Mouse (Mus musculus) hindbrain, embryonic 14.5 days (tissue): ENCODE measurements around the gene Slc27a3. TPM values are rescaled to one million over a fixed set of nuclear protein-coding genes. Genes with fewer than 3 reads are reported as not detected.

Source experiments
- ATAC-seq: fragments of 200-750 bp; cut with Nextera tagmentation; 2 replicates; pipeline ENCODE4 v1.8.0; 2017; ENCODE audit warnings: moderate number of reproducible peaks, mild to moderate bottlenecking, moderate TSS enrichment, moderate library complexity; ENCODE audit not compliant: low FRiP score
- DNase-seq: peaks from one replicate; pipeline ENCODE4 v3.0.0-alpha.2; 2015; ENCODE audit warnings: low spot score
- H3K27ac ChIP-seq: fragments of 300-500 bp; sonication (generic); 2 replicates; pipeline ENCODE4 v1.5.1; 2014; ENCODE audit warnings: mild to moderate bottlenecking, moderate library complexity
- H3K27me3 ChIP-seq: fragments of 300-500 bp; sonication (generic); 2 replicates; pipeline ENCODE4 v1.6.1; 2014; ENCODE audit warnings: mild to moderate bottlenecking, low read length, mixed read lengths; ENCODE audit not compliant: control insufficient read depth, insufficient read depth
- H3K36me3 ChIP-seq: fragments of 300-500 bp; sonication (generic); replicated peaks from 2 replicates; pipeline ENCODE4 v1.6.1; 2014; ENCODE audit not compliant: control insufficient read depth, insufficient read depth
- H3K4me1 ChIP-seq: fragments of 300-500 bp; sonication (generic); replicated peaks from 2 replicates; pipeline ENCODE4 v1.6.1; 2014; ENCODE audit warnings: antibody characterized with exemption, low read length, mixed read lengths; ENCODE audit not compliant: control insufficient read depth, insufficient read depth
- H3K4me2 ChIP-seq: fragments of 300-500 bp; sonication (generic); replicated peaks from 2 replicates; pipeline ENCODE4 v1.6.1; 2014; ENCODE audit warnings: mild to moderate bottlenecking, moderate library complexity
- H3K4me3 ChIP-seq: fragments of 300-500 bp; sonication (generic); replicated peaks from 2 replicates; pipeline ENCODE4 v1.5.1; 2014; ENCODE audit warnings: mild to moderate bottlenecking, low read length
- H3K9ac ChIP-seq: fragments of 300-500 bp; sonication (generic); 2 replicates; pipeline ENCODE4 v1.6.1; 2014
- H3K9me3 ChIP-seq: fragments of 300-500 bp; sonication (generic); 2 replicates; pipeline ENCODE4 v1.6.1; 2016; ENCODE audit warnings: low read length; ENCODE audit not compliant: control insufficient read depth
- WGBS: fragments of 180-500 bp; shearing (Covaris S2); extraction: QIAGEN DNeasy Blood & Tissue Kit; methylation state at CpG from one replicate; pipeline ENCODE4 v1.1.7; 2014; 5-methylcytosine and 5-hydroxymethylcytosine counted together
- polyA plus RNA-seq: library from polyadenylated mRNA; unstranded; fragments of >200 nt; fragmentation: Nextera tagmentation; extraction: Ambion mirVana; gene quantifications from 2 replicates; pipeline ENCODE4 v1.2.1, GENCODE M21; 2014

The Slc27a3 gene
- polyA plus RNA-seq, 1 experiment from 2014 or later: 24.1 TPM

DNA sequence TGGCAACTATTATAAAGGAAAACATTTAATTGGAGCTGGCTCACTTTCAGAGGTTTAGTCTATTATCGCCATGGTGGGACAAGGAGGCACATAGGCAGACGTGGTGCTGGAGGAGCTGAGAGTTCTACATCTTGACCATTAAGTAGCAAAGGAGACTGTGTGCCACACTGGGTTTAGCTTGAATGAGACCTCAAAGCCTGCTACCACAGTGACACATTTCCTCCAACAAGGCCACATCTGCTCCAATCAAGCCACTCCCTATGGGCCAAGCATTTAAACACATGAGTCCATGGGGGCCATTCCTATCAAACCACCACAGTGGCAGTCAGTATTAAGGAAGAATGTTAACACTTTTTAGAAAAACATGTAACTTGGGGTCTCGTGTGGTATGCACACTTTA, 51.5 kb downstream of the Slc27a3 start:
- no peak for ATAC-seq
- Histone ChIP-seq H3K27ac (no peak overlapping the region), H3K4me1 (no peaks in the 10 kb centered on the region), H3K36me3 (peaks cover 11% of the 10 kb centered on the region), H3K9ac (no peak overlapping the region), H3K27me3 (no peaks in the 10 kb centered on the region), H3K4me3 (no peak overlapping the region), H3K4me2 (no peak overlapping the region), H3K9me3 (no peaks in the 10 kb centered on the region)
- DNase-seq: no peak
- 57% methylated on average over 3 of the region's 3 CpGs for WGBS

DNA sequence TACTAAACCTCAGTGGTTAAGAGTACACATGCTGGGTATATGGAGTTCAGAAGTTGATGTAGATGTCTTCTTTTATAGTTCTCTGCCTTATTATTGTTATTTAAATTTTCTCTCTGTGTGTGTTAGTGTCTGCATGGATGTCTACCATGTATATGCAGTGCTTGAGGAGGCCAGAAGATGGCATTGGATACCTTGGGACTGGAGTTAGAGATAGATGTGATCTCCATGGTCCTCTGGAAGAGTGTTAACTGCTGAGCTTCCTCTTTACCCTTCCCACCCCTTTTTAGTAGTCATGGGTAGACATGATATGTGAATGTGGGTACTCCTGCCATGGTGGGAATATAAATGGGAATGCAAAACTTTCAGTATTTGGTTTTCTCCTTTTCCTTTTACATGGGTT, 54.2 kb downstream of the Slc27a3 start:
- Histone ChIP-seq H3K27ac (no peak overlapping the region), H3K4me3 (no peak overlapping the region), H3K4me2 (no peak overlapping the region), H3K9me3 (no peaks in the 10 kb centered on the region), H3K9ac (no peak overlapping the region), H3K36me3 (no peaks in the 10 kb centered on the region), H3K27me3 (no peaks in the 10 kb centered on the region), H3K4me1 (no peaks in the 10 kb centered on the region)
- DNase-seq (no peak), ATAC-seq (no peak)

Other genes starting within 250 kb of the Slc27a3 start
- 911 and 1,154 TPM in 2 replicates for gene Rps27, start 176.3 kb downstream of the Slc27a3 start, polyA plus RNA-seq
- 11.9 and 13.3 TPM in 2 replicates for gene Rab13, start 176.2 kb downstream of the Slc27a3 start, polyA plus RNA-seq
- 102 and 103 TPM in 2 replicates for gene Jtb, start 158.3 kb downstream of the Slc27a3 start, polyA plus RNA-seq
- 1.8 and 1.9 TPM in 2 replicates for gene Creb3l4, start 146.4 kb downstream of the Slc27a3 start, polyA plus RNA-seq
- gene Slc39a1, start 141.8 kb downstream of the Slc27a3 start, polyA plus RNA-seq: 42.9 and 48.0 TPM in 2 replicates
- gene Crtc2, start 135.8 kb downstream of the Slc27a3 start, polyA plus RNA-seq: 10.1 and 10.5 TPM in 2 replicates
- gene Dennd4b, start 124.8 kb downstream of the Slc27a3 start, polyA plus RNA-seq: 7.1 and 8.9 TPM in 2 replicates
- 12.3 and 14.7 TPM in 2 replicates for gene Gatad2b, start 96.8 kb downstream of the Slc27a3 start, polyA plus RNA-seq
- gene Ints3, start 43.7 kb upstream of the Slc27a3 start, polyA plus RNA-seq: 32.2 and 36.0 TPM in 2 replicates
- 2.8 and 4.0 TPM in 2 replicates for gene Npr1, start 75.9 kb upstream of the Slc27a3 start, polyA plus RNA-seq
- gene Ilf2, start 86.2 kb upstream of the Slc27a3 start, polyA plus RNA-seq: 228 and 235 TPM in 2 replicates
- gene Snapin, start 101.1 kb upstream of the Slc27a3 start, polyA plus RNA-seq: 86.8 and 94.0 TPM in 2 replicates
- gene Chtop, start 119.6 kb upstream of the Slc27a3 start, polyA plus RNA-seq: 122 and 126 TPM in 2 replicates
- gene S100a1, start 124.5 kb upstream of the Slc27a3 start, polyA plus RNA-seq: 19.8 TPM in 2 replicates
- gene S100a13, start 124.5 kb upstream of the Slc27a3 start, polyA plus RNA-seq: 11.9 TPM in 2 replicates
- not detected in 2 replicates for gene S100a14, start 136.9 kb upstream of the Slc27a3 start, polyA plus RNA-seq
- 37.8 and 40.3 TPM in 2 replicates for gene S100a16, start 147.3 kb upstream of the Slc27a3 start, polyA plus RNA-seq
- gene S100a3, start 170.6 kb upstream of the Slc27a3 start, polyA plus RNA-seq: 2.4 and 3.4 TPM in 2 replicates
- not detected in 2 replicates for gene S100a2, start 200.3 kb upstream of the Slc27a3 start, polyA plus RNA-seq
- gene Gm42674, start 212.0 kb upstream of the Slc27a3 start, polyA plus RNA-seq: not detected in 2 replicates
- 1.2 and 1.6 TPM in 2 replicates for gene S100a4, start 213.8 kb upstream of the Slc27a3 start, polyA plus RNA-seq
- gene S100a5, start 218.6 kb upstream of the Slc27a3 start, polyA plus RNA-seq: not detected in 2 replicates
- gene S100a6, start 222.9 kb upstream of the Slc27a3 start, polyA plus RNA-seq: 35.0 and 46.9 TPM in 2 replicates